Mouse (Mus musculus) forelimb bud, embryonic 11.5 days (tissue): ENCODE measurements around the gene Gm20661.
"Not testable (repeated sequence)": the region's sequence is repeated elsewhere in the genome, so short reads cannot be mapped to it uniquely, and the experiment has no call there.

ENCODE experiments used
- DNase-seq: peaks from one replicate; pipeline ENCODE4 v3.0.0-alpha.2; 2012; ENCODE audit warnings: low read depth, low spot score

Gene Gm20661

GRCm38 (mm10) chr9:107996049-107996448 is 13.2 kb downstream of the Gm20661 start, which contains the start of gene Gm20662:
Gene Gm20662 (plus strand): TSS chr9:107996349.
- DNase-seq, result no peak

DNA sequence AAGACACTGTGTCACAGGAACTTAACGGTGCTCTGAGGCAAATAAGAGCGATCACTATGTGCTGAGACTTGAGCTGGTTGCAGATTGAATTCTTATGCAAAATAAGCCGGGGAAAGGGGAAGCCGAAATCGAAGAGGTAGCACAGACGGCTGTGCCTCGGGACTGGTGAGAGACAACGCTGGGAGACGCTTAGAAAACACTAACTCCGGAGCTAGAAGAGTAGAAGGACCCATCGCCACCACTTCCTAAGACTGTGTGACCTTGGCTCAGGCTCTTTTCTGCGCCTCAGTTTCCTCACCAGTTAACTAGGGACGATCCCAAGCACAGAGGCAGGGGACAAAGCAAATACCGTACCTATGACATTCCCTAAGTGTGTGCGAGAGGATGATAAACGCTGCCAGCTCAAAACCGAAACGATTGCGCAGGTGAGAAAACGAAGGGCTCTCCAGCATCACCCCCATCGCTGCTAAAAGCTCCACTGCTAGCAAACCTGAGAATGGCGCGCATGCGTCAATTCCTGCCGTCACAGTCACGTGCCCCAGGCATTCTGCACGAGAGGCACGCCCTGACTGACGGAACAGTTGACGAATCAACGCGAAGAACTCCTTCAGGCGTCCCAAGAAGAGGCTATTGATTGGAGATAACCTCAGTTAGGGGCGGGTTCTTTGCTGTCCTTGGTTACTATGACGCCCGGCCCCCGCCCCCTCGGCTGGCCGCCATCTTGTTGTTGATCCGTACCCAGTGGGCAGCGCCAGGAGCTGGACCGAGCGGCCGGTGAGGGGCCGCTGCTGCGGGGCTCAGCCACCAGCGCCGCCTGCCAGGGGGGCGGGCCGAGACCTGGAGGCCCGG is 19.3 kb downstream of the Gm20661 start, which contains the start of gene Ip6k1:
Gene Ip6k1, plus strand, starts transcription at position 580 of the 849 bp plus-strand sequence.
- DNase-seq, result peak; percentile 100

DNA sequence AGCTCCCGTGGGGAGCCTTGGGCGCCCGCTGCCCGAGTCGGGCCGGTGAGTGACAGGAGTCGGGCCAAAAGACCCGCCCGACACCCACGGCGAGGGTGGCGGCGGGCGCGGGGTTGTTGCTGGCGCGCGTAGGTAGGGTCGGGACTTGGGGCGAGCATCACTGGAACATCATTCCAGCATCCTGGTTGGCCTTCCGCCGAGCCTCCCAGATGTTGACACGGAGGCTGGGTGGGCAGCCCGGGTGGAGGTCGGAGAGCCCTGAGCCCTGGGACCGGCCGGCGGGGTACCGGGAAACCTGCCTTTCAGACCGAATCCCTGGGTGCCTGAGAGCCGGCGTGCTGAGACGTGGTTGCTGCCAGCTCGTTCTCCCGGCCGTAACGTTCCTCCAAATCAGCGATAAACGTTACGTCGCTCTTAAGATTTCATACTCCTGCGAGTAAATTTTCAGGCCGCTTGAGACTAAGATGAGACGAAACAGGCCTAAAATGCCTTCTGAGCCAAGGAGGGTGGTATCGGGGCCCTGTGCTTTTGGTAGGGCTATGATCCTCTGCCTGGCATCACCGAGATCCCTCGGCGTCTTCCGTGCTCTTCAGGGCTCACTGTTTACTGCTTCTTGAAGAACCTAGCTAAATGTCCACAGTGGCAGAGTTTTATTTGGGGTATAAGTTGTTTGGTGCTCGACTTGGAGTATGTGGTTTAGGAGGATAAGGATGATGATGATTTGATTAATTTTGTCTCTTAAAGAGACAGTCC is 20.1 kb downstream of the Gm20661 start:
- no peak for DNase-seq

DNA sequence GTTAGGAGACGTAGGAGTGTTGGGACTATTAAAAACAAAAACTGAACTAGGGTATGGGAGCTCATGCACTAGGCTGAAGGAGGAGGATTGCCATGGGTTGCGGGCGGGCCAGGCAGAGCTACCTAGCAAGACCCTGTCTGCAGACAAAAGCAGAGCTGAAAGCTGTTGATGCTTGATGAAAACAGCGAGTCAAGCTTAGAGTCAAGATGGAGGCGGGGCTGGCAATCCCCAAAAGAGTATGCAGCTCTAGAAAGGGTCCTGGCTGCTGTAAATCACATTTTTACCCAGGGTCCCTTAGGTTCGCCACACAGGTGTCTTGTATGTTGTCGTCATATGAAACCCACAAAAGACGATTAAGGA is 20.7 kb downstream of the Gm20661 start:
- DNase-seq, result no peak

- no peak for DNase-seq
These were observed 25.2 kb downstream of the Gm20661 start for GRCm38 (mm10) chr9:108008041-108008440.

GRCm38 (mm10) chr9:108010385-108010784 is 27.5 kb downstream of the Gm20661 start:
- no peak for DNase-seq

GRCm38 (mm10) chr9:108013577-108013976 is 30.7 kb downstream of the Gm20661 start:
- not testable (repeated sequence) for DNase-seq

DNA sequence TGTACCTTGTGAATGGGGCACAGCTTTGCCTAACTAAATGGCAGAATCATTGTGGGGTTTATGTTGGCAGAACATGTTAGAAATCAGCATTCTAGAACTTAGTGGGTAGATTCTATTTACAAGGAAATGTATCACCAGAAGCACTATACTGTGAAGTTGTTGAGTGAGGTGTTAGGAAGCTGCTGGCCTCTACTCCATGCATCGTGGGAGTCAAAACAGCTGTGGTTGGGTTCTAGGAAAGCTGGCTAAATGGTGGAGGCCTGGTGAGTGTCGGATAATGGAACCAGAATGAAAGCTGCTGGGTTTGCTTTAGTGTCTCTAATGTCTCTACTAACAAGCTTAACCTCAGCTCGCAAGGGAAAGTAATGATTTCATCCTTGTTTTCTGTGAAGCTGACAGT is 34.3 kb downstream of the Gm20661 start:
- DNase-seq, result no peak

- no peak for DNase-seq
These were observed 37.9 kb downstream of the Gm20661 start for GRCm38 (mm10) chr9:108020741-108021140.

GRCm38 (mm10) chr9:108023216-108023615 is 40.4 kb downstream of the Gm20661 start:
- DNase-seq, result no peak

- DNase-seq, result no peak
These were observed 43.7 kb downstream of the Gm20661 start for GRCm38 (mm10) chr9:108026584-108026983.

GRCm38 (mm10) chr9:108027867-108028266 is 45.0 kb downstream of the Gm20661 start:
- DNase-seq, result no peak

DNA sequence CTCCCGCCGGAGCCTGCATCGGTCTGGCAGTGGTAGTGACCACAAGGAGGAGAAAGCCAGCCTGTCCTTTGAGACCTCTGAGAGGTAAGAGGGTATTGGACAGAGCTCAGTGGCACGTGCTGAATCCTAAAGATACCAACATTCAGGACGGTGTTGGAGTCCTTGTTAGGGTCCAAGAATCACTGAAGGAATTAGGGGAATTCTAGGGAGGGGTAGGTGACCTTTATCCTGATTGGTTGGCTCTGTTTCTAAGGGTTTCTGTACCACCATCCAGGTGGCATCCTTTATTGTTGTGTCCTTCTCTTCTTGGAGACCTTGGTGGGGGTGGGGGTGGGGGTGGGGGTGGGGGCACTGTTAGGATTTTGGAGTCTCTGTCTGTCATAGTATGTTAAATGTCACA is 49.3 kb downstream of the Gm20661 start:
- no peak for DNase-seq

DNA sequence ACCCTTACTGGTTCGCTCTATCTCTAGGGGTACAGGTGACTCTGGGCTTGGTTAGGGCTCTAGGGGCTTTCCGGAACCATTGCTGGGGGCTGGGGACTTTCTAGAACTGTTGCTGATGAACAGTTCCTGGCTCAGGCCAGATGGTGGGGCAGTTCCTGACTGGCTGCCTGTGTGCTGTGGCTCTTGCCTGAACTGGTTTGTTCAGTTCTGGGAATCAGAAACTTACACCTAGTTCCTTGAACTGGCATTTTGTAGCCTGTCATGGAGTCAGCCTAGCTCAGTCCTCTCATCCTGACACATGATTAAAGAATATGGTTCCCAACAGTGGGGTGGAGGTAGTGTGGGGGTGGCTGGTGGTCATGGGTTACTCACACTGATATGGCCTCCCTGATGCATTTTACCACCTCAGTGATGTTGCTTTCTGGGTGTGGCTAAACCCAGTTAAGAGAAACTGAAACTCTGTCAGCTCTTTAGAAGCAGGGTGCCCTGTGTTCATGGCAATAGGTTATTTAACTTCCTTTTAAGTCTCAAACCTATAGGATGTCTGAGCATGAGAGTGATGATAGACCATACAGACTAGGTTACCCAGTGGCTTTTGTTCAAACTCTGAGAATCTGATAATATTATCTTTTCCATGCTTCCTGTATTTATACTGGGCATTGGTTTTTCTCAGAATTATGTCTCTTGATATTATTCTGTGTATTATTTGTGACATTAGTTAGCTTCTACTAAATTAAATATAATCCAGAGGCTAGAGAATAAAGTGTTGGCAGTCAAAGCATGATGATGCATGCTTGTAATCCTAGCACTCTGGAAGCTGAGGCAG is 52.7 kb downstream of the Gm20661 start:
- DNase-seq, result no peak
